Mouse (Mus musculus): ENCODE data around the gene Ephx1. TPM values are rescaled to one million over a fixed set of nuclear protein-coding genes. Genes with fewer than 3 reads are reported as not detected.
A peak's percentile ranks its signal among the peaks of the same experiment; 100 is the strongest.

Gene Ephx1
- polyA plus RNA-seq, 1 experiment from 2014 or later: 3.8 TPM

DNA sequence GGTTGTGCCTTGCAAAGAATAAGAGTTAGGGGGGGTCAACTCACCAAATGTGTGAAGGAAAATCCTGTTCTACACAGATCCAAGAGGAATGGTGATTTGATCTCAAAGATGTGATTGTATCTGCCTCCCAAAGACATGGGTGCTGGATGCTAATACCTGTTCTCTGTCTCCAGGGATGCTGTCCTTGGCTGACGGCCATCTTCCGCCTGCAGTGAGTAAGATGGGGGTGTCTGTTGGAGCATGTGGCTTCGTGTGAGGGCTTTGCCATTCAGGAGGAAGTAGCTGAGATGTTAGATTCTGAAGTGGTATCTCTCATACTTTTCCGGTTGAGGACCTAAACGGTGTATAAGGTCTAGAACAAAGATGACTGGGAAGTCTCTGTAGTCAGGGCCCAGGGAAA, 67.9 kb downstream of the Ephx1 start:
- no peaks in the 10 kb centered on the region for H3K27me3 ChIP-seq (ENCODE audit: control insufficient read depth, insufficient read depth, low read length)
- 91% methylated on average over 5 of the region's 5 CpGs for WGBS
- ATAC-seq (ENCODE audit: low FRiP score, low TSS enrichment): no peak
- H3K36me3 ChIP-seq (ENCODE audit: control insufficient read depth, insufficient read depth, low read length): no peaks in the 10 kb centered on the region
- no peak overlapping the region for H3K27ac ChIP-seq (ENCODE audit: low read depth, low read length)
- no peak overlapping the region for H3K4me2 ChIP-seq (replicated peaks; ENCODE audit: low read depth, low read length)
- H3K4me3 ChIP-seq (ENCODE audit: low read length): no peak overlapping the region
- no peaks in the 10 kb centered on the region for H3K9me3 ChIP-seq (ENCODE audit: control insufficient read depth, low read length)
- no peaks in the 10 kb centered on the region for H3K4me1 ChIP-seq (ENCODE audit: control insufficient read depth, insufficient read depth, low read length)
- no peak overlapping the region for H3K9ac ChIP-seq (ENCODE audit: low read depth, low read length)

DNA sequence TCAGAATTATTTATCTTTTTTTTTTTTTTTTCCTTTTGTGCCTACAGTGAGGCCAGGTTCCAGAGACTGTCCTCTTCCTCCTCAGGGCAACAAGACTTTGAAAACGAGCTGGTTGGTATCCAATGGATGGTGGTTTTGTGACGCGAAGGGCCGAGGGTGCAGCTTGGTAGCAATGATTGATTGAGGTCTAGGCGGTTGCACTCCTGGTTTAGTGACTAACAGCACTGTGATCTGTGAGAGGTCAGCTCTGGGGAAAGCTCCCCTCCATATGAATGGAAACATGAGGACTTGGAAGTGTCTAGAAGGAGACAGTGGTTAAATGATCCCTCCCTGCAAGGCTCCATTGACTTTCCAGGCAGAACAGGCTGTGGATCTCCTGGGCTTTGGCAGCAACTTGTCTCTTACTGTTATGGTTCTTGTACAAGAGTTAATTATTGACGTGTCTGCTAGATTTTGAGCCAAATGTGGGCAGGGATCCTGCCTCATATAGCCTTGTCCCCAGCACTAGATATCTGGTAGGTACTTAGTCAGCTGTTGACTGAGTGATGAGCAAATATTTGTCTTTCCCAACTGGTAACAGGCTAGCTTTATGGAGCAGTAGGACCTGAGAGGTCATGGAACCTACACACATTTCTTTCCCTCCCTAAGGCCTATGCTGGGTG, 68.5 kb downstream of the Ephx1 start:
- ATAC-seq (ENCODE audit: low FRiP score, low TSS enrichment): no peak
- no peak overlapping the region for H3K27ac ChIP-seq (ENCODE audit: low read depth, low read length)
- H3K9ac ChIP-seq (ENCODE audit: low read depth, low read length): no peak overlapping the region
- H3K4me2 ChIP-seq (replicated peaks; ENCODE audit: low read depth, low read length): no peak overlapping the region
- no peaks in the 10 kb centered on the region for H3K36me3 ChIP-seq (ENCODE audit: control insufficient read depth, insufficient read depth, low read length)
- H3K9me3 ChIP-seq (ENCODE audit: control insufficient read depth, low read length): no peaks in the 10 kb centered on the region
- no peaks in the 10 kb centered on the region for H3K27me3 ChIP-seq (ENCODE audit: control insufficient read depth, insufficient read depth, low read length)
- no peak overlapping the region for H3K4me3 ChIP-seq (ENCODE audit: low read length)
- no peaks in the 10 kb centered on the region for H3K4me1 ChIP-seq (ENCODE audit: control insufficient read depth, insufficient read depth, low read length)
- 48% methylated on average over 6 of the region's 6 CpGs for WGBS

DNA sequence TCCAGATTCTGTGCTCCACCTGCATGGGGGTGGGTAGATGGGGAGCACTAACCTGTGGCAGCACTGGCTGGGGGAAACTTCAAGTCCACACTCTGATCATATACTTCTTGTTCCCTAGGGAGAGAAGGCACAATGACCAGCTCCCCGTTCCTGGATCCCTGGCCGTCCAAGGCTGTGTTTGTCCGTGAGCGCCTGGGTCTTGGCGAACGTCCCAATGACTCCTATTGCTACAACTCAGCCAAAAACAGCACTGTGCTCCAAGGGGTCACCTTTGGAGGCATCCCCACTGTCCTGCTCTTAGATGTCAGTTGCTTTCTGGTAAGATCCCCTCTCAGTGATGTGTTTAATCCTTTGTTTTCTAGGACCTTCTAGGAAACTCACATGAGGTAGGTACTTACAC, 74.3 kb downstream of the Ephx1 start:
- peaks cover 4% of the 10 kb centered on the region; the same call in 1 of the 2 replicates for H3K27me3 ChIP-seq (ENCODE audit: control insufficient read depth, insufficient read depth, low read length)
- no peak overlapping the region for H3K27ac ChIP-seq (ENCODE audit: low read depth, low read length)
- 89% methylated on average over 6 of the region's 6 CpGs for whole genome bisulfite sequencing
- H3K9ac ChIP-seq (ENCODE audit: low read depth, low read length): no peak overlapping the region
- peaks cover 17% of the 10 kb centered on the region; the same call in 1 of the 2 replicates for H3K4me1 ChIP-seq (ENCODE audit: control insufficient read depth, insufficient read depth, low read length)
- H3K36me3 ChIP-seq (ENCODE audit: control insufficient read depth, insufficient read depth, low read length): no peaks in the 10 kb centered on the region
- H3K9me3 ChIP-seq (ENCODE audit: control insufficient read depth, low read length): no peaks in the 10 kb centered on the region
- no peak overlapping the region for H3K4me2 ChIP-seq (replicated peaks; ENCODE audit: low read depth, low read length)
- ATAC-seq (ENCODE audit: low FRiP score, low TSS enrichment): no peak
- H3K4me3 ChIP-seq (ENCODE audit: low read length): no peak overlapping the region

DNA sequence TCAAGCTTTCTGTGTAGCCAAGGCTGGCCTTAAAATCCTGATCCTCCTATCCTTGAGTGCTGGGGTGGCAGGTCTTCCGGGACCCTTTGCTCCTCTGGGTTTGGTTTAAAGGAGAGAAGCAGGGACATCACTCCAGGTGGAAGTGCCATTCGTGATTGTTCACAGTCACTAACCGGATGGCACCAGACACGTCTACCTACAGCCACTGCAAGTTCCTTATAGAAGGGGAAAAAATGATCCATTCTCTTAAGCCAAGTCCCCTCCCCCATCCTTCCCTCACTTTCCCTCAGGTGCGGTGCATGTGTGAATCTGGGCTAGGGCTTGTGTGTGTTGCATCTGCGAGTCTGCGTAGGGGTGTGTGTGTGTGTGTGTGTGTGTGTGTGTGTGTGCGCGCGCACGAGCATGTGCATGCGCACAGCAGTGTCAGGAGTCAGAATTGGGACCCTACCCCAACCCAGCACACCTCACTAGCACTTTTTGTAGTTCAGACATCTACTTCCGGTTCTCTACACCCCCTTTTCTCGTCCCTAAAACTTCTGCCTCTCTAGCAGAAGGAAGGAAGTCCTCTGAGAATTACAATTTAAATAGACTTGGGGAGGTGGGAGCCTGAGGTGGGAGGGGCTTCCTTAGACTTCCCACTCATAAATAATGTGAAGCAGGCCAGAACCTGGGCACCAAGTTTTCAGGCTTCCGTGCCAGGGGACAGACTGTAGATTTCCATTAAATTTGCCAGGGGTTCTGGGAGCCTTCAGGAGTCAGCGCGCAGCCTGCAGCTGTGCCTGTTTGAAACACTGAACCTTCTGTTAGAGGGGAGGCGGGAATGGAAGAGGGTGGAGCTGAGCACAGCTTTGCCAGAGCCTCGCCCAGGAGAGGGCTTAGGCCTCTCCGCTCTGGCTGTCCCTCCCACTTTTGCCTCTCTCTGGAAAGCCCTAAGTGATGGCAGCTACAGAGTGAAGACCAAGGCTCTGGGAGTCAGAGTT, 75.4 kb downstream of the Ephx1 start:
- peak overlapping the region; percentile 34; the same call in 1 of the 2 replicates for H3K27ac ChIP-seq (ENCODE audit: low read depth, low read length)
- H3K27me3 ChIP-seq (ENCODE audit: control insufficient read depth, insufficient read depth, low read length): peaks cover 11% of the 10 kb centered on the region; the same call in 1 of the 2 replicates
- WGBS: 33% methylated on average over 20 of the region's 20 CpGs
- H3K9ac ChIP-seq (ENCODE audit: low read depth, low read length): no peak overlapping the region
- peak; percentile 66; the same call in 1 of the 2 replicates for ATAC-seq (ENCODE audit: low FRiP score, low TSS enrichment)
- peak overlapping the region; percentile 35 for H3K4me2 ChIP-seq (replicated peaks; ENCODE audit: low read depth, low read length)
- H3K36me3 ChIP-seq (ENCODE audit: control insufficient read depth, insufficient read depth, low read length): no peaks in the 10 kb centered on the region
- H3K4me3 ChIP-seq (ENCODE audit: low read length): no peak overlapping the region
- peaks cover 18% of the 10 kb centered on the region; the same call in 1 of the 2 replicates for H3K4me1 ChIP-seq (ENCODE audit: control insufficient read depth, insufficient read depth, low read length)
- no peaks in the 10 kb centered on the region for H3K9me3 ChIP-seq (ENCODE audit: control insufficient read depth, low read length)

DNA sequence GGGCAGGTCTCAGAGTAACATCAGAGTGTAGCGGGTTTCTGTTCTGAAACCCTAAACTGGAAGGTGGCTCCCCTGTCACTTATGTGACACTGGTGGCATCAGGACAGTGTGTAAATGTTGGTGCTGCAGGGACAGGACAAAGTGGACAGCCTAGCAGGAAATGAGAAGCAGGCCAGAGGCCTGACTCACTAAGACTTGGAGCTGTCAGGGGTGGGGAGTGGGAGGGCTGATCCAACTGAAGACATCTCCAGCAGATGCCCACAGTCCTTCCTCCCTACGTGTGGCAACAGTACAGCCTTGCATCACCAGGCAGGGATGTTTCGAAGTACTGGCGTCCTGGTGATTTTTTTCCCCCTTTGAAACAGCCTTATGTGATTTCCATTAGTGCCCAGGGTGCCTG, 76.2 kb downstream of the Ephx1 start:
- H3K9ac ChIP-seq (ENCODE audit: low read depth, low read length): no peak overlapping the region
- H3K9me3 ChIP-seq (ENCODE audit: control insufficient read depth, low read length): no peaks in the 10 kb centered on the region
- no peak overlapping the region for H3K4me3 ChIP-seq (ENCODE audit: low read length)
- no peaks in the 10 kb centered on the region for H3K36me3 ChIP-seq (ENCODE audit: control insufficient read depth, insufficient read depth, low read length)
- H3K4me1 ChIP-seq (ENCODE audit: control insufficient read depth, insufficient read depth, low read length): peaks cover 18% of the 10 kb centered on the region; the same call in 1 of the 2 replicates
- WGBS: 87% methylated on average over 4 of the region's 4 CpGs
- ATAC-seq (ENCODE audit: low FRiP score, low TSS enrichment): no peak
- H3K27me3 ChIP-seq (ENCODE audit: control insufficient read depth, insufficient read depth, low read length): peaks cover 11% of the 10 kb centered on the region; the same call in 1 of the 2 replicates
- no peak overlapping the region for H3K4me2 ChIP-seq (replicated peaks; ENCODE audit: low read depth, low read length)
- H3K27ac ChIP-seq (ENCODE audit: low read depth, low read length): no peak overlapping the region

DNA sequence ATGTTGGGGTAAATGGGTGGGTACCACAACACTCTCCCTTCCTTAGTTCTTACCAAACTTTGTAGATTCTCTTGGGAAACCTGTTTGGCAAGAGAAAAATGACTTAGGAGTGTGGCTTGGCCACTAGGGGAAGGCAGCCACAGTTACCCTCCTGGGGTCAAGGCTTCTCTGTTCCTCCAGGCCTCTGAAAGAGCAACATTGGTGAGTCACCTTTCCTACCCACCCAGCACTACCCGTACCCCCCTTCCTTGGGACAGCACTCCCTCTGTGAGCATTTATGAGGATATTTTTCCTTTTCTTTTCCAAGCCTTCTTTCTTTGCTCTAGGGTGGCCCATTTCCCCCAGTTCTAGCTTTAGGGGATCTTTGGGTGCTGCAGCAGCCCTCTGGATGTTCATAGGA, 76.8 kb downstream of the Ephx1 start:
- ATAC-seq (ENCODE audit: low FRiP score, low TSS enrichment): no peak
- H3K27ac ChIP-seq (ENCODE audit: low read depth, low read length): no peak overlapping the region
- no peaks in the 10 kb centered on the region for H3K36me3 ChIP-seq (ENCODE audit: control insufficient read depth, insufficient read depth, low read length)
- H3K4me2 ChIP-seq (replicated peaks; ENCODE audit: low read depth, low read length): no peak overlapping the region
- 53% methylated on average over 1 of the region's 1 CpGs for WGBS
- H3K4me3 ChIP-seq (ENCODE audit: low read length): no peak overlapping the region
- H3K9ac ChIP-seq (ENCODE audit: low read depth, low read length): no peak overlapping the region
- H3K9me3 ChIP-seq (ENCODE audit: control insufficient read depth, low read length): no peaks in the 10 kb centered on the region
- H3K4me1 ChIP-seq (ENCODE audit: control insufficient read depth, insufficient read depth, low read length): peaks cover 18% of the 10 kb centered on the region; the same call in 1 of the 2 replicates
- H3K27me3 ChIP-seq (ENCODE audit: control insufficient read depth, insufficient read depth, low read length): peaks cover 11% of the 10 kb centered on the region; the same call in 1 of the 2 replicates

DNA sequence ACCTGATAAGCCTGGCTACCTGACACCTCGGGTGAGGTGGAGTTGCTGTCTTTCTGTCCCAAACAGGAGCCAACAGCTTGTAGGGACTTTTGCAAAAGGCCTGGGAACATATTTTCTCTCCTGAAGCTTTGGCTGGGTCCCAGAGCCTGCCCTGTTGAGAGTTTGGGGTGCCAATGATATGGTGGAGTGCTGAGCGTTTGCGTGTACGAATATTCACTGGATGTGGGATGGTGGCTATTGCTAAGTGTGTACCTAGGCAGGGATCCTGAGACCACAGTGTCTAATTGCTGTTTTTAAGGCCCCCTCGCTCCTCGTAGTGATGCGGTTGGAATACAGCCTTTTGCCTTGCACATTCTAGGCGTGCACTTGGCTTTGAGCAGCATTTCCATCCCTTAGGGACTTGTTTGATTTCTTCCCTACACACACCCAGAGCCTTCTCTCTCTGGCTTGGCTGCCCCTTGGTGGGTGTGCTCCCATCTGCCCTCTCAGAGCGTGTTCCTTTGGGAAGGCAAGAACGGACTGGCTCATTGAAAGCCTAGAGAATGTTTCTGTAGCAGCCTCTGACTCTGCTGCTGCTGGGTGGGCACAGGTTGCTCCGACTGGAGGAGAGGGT, 77.6 kb downstream of the Ephx1 start:
- ATAC-seq (ENCODE audit: low FRiP score, low TSS enrichment): no peak
- no peaks in the 10 kb centered on the region for H3K9me3 ChIP-seq (ENCODE audit: control insufficient read depth, low read length)
- H3K9ac ChIP-seq (ENCODE audit: low read depth, low read length): peak overlapping the region; percentile 75; the same call in 1 of the 2 replicates
- peak overlapping the region; percentile 84 for H3K4me3 ChIP-seq (ENCODE audit: low read length)
- no peak overlapping the region for H3K27ac ChIP-seq (ENCODE audit: low read depth, low read length)
- peaks cover 18% of the 10 kb centered on the region; the same call in 1 of the 2 replicates for H3K4me1 ChIP-seq (ENCODE audit: control insufficient read depth, insufficient read depth, low read length)
- peak overlapping the region; percentile 93 for H3K4me2 ChIP-seq (replicated peaks; ENCODE audit: low read depth, low read length)
- H3K27me3 ChIP-seq (ENCODE audit: control insufficient read depth, insufficient read depth, low read length): peaks cover 11% of the 10 kb centered on the region; the same call in 1 of the 2 replicates
- 55% methylated on average over 11 of the region's 11 CpGs for WGBS
- H3K36me3 ChIP-seq (ENCODE audit: control insufficient read depth, insufficient read depth, low read length): no peaks in the 10 kb centered on the region

DNA sequence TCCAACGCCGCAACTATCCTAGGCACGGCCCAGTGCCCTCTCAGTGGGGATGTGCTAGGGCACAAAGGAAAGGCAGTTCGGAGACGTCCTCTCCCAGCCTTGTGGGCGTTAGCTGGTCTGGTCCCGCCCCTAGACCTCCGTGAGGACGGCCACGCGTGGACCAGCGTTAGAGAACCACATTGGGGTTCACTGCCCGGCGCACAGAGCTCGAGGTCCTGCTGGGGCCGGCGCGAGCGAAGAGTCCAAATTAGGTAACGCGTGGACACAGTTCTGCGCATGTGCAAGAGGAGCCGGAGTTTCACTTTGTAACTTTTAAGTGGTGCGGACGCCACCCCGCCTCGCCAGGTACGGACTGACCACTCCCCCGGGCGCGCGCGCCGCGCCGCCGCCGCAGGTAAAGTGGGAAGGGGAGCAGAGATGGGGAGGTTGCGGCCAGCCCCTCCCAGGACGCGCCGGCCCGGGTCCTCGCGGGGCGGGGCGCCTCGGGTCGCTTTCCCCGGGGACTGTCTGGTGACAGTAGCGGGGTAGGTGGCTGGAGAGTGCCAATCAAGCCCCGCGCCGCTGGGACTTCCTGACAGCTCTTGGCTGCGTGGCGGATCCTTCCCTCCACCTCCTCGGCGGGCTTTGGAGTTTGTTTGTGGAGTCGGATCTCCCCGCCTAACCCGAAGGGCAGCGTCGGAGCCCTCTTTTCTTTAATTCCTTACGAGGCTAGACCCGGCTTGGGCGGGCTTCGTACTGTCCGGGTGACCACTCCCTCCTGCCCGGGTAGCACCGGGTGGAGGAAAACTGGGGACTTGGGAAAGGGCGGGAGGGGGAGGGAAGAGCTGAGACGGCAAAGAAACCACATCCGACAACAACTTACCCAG, 78.3 kb downstream of the Ephx1 start, which contains the start of gene Tmem63a:
Gene Tmem63a, plus strand, starts transcription at position 179 of the 866 bp plus-strand sequence.
- Histone ChIP-seq H3K27me3 (ENCODE audit: control insufficient read depth, insufficient read depth, low read length) (peaks cover 18% of the 10 kb centered on the region; the same call in 1 of the 2 replicates), H3K4me1 (ENCODE audit: control insufficient read depth, insufficient read depth, low read length) (peaks cover 18% of the 10 kb centered on the region; the same call in 1 of the 2 replicates), H3K27ac (ENCODE audit: low read depth, low read length) (no peak within 1 kb of the TSS), H3K4me2 (replicated peaks; ENCODE audit: low read depth, low read length) (peak within 1 kb of the TSS; percentile 93), H3K9me3 (ENCODE audit: control insufficient read depth, low read length) (no peaks in the 10 kb centered on the region), H3K4me3 (ENCODE audit: low read length) (peak within 1 kb of the TSS; percentile 84), H3K36me3 (ENCODE audit: control insufficient read depth, insufficient read depth, low read length) (no peaks in the 10 kb centered on the region), H3K9ac (ENCODE audit: low read depth, low read length) (peak within 1 kb of the TSS; percentile 75)
- under 1% methylated on average over 73 of the region's 73 CpGs for WGBS
- peak; percentile 63 for ATAC-seq (ENCODE audit: low FRiP score, low TSS enrichment)
